In the genomic region with DNA sequence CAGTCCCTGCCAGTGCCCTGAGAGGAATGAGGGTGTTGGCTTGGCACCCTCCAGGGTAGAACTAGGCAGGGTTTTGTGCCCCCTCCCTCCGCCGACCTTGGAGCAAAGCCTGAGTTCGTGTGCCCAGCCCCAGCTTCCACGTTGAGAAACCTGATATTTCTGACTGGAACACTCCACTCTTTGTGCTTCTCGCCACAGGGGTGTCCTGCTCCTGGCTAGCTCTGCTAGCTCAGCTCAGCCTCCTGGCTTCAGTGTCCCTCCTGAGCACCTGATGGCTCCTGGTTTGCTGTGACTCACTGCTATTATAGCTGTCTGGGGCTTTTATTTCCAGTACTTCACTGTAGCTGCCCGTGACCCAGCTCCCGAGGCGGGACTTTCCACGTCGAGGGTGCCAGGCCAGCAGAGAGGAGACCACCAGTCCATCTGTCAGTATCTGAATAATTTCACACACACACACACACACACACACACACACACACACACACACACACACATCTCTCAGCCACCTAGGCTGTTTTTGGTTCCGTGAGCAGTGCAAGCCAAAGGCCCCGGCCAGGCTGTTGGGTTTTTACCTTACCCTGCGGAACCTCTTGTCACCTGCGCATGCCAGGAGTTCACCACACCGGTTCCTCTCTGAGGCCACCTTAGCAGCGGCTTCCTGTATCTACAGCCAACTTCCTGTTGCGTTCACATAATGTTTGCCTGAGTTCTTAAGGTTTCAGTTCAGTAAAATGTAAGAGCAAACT, we compare ENCODE assay signal across 8 mouse cellular contexts.
DNase-seq lines count a peak whose midpoint lies in the region; ATAC-seq lines count a peak whose summit lies in the region.

No protein-coding gene starts in this region.

- H3K9ac ChIP-seq in heart, embryonic 11.5 days (ENCODE audit: low read depth, low read length), result no peak overlapping the region
- H3K9ac ChIP-seq in embryonic facial prominence, embryonic 12.5 days, result 0 out of 2 replicates have a peak overlapping the region, but pooled peaks have one; percentile 10
- no peak overlapping the region for H3K9ac ChIP-seq in hindbrain, embryonic 12.5 days

- peak; percentile 36 to 52 for DNase-seq in heart, adult 18-20 months
- peak; percentile 93 for DNase-seq in Muller cell, postnatal 12 days (ENCODE audit: inconsistent ontology term)
- peak; percentile 80 for DNase-seq in thymus, postnatal 14 days
- no peak for DNase-seq in right cerebral cortex, adult 18-20 months

- H3K4me2 ChIP-seq in heart, embryonic 11.5 days, result no peak overlapping the region
- H3K4me2 ChIP-seq in embryonic facial prominence, embryonic 12.5 days (replicated peaks), result peak overlapping the region; percentile 26
- H3K4me2 ChIP-seq in hindbrain, embryonic 12.5 days (replicated peaks), result no peak overlapping the region

- no peaks in the 10 kb centered on the region for H3K36me3 ChIP-seq in heart, embryonic 11.5 days (ENCODE audit: control insufficient read depth, insufficient read depth, low read length)
- H3K36me3 ChIP-seq in embryonic facial prominence, embryonic 12.5 days, result no peaks in the 10 kb centered on the region
- H3K36me3 ChIP-seq in hindbrain, embryonic 12.5 days, result no peaks in the 10 kb centered on the region
- H3K36me3 ChIP-seq in megakaryocyte, embryonic 14.5 days (replicated peaks; ENCODE audit: low read length), result peaks cover 2% of the 10 kb centered on the region

- H3K27me3 ChIP-seq in heart, embryonic 11.5 days (ENCODE audit: control insufficient read depth, insufficient read depth, low read length), result no peaks in the 10 kb centered on the region
- no peaks in the 10 kb centered on the region for H3K27me3 ChIP-seq in embryonic facial prominence, embryonic 12.5 days
- no peaks in the 10 kb centered on the region for H3K27me3 ChIP-seq in hindbrain, embryonic 12.5 days
- peaks cover 4% of the 10 kb centered on the region for H3K27me3 ChIP-seq in megakaryocyte, embryonic 14.5 days (replicated peaks)

- H3K9me3 ChIP-seq in heart, embryonic 11.5 days (replicated peaks; ENCODE audit: control insufficient read depth, low read length), result no peaks in the 10 kb centered on the region
- H3K9me3 ChIP-seq in embryonic facial prominence, embryonic 12.5 days, result no peaks in the 10 kb centered on the region
- H3K9me3 ChIP-seq in hindbrain, embryonic 12.5 days (replicated peaks), result no peaks in the 10 kb centered on the region
- peaks cover 9% of the 10 kb centered on the region; the same call in 1 of the 2 replicates for H3K9me3 ChIP-seq in megakaryocyte, embryonic 14.5 days

- ATAC-seq in heart, embryonic 11.5 days (replicated peaks; ENCODE audit: insufficient number of reproducible peaks, low FRiP score, low TSS enrichment), result no peak
- peak; percentile 58; the same call in 1 of the 2 replicates for ATAC-seq in embryonic facial prominence, embryonic 12.5 days (ENCODE audit: insufficient number of reproducible peaks, insufficient read depth, low FRiP score, low TSS enrichment)
- ATAC-seq in hindbrain, embryonic 12.5 days (ENCODE audit: low FRiP score), result no peak

- H3K4me1 ChIP-seq in heart, embryonic 11.5 days (ENCODE audit: control insufficient read depth, insufficient read depth, low read length), result peaks cover 4% of the 10 kb centered on the region; the same call in 1 of the 2 replicates
- H3K4me1 ChIP-seq in embryonic facial prominence, embryonic 12.5 days, result peaks cover 45% of the 10 kb centered on the region
- H3K4me1 ChIP-seq in hindbrain, embryonic 12.5 days, result peaks cover 31% of the 10 kb centered on the region
- H3K4me1 ChIP-seq in megakaryocyte, embryonic 14.5 days, result peaks cover 51% of the 10 kb centered on the region

- H3K27ac ChIP-seq in heart, embryonic 11.5 days (ENCODE audit: low read depth, low read length), result no peak overlapping the region
- H3K27ac ChIP-seq in embryonic facial prominence, embryonic 12.5 days, result peak overlapping the region; percentile 89
- H3K27ac ChIP-seq in hindbrain, embryonic 12.5 days, result peak overlapping the region; percentile 62

- H3K4me3 ChIP-seq in heart, embryonic 11.5 days (ENCODE audit: low read depth, low read length), result no peak overlapping the region
- no peak overlapping the region for H3K4me3 ChIP-seq in embryonic facial prominence, embryonic 12.5 days
- no peak overlapping the region for H3K4me3 ChIP-seq in hindbrain, embryonic 12.5 days
- H3K4me3 ChIP-seq in megakaryocyte, embryonic 14.5 days (replicated peaks), result peak overlapping the region; percentile 70

- 69% methylated on average over 17 of the region's 17 CpGs for WGBS in heart, embryonic 11.5 days (ENCODE audit: insufficient replicate concordance)
- 43% methylated on average over 17 of the region's 17 CpGs for WGBS in embryonic facial prominence, embryonic 12.5 days
- 55% methylated on average over 17 of the region's 17 CpGs for whole genome bisulfite sequencing in hindbrain, embryonic 12.5 days
